Mouse (Mus musculus) thymus, postnatal 10 days (tissue): Measurements from ENCODE around the gene Tjp2.
"Not testable (repeated sequence)": the region's sequence is repeated elsewhere in the genome, so short reads cannot be mapped to it uniquely, and the experiment has no call there.

Experiments used
- DNase-seq, 2 experiments: peaks; one replicate each; pipeline ENCODE4 v3.0.0; 2021; ENCODE audit warnings: low spot score in 2 of 2

The Tjp2 gene

DNA sequence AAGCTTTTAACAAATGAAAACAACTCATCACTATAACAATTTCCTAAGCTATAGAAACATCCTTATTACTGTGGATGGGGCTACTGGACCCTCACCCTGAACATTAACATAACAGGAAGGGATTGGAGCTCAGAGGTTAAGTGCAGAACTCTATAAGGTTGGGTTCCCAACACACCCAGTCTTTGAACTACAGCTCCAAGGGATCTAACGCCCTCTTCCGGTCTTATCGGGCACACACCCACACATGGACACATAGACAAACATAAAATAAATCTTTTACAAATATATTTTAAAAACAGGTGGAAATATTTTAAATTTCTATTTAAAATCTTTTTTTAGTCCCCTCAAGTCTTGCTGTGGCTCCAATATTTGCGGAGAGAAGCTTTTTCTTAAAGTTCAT lies 3.4 kb downstream of the Tjp2 start:
- no peak for DNase-seq

DNA sequence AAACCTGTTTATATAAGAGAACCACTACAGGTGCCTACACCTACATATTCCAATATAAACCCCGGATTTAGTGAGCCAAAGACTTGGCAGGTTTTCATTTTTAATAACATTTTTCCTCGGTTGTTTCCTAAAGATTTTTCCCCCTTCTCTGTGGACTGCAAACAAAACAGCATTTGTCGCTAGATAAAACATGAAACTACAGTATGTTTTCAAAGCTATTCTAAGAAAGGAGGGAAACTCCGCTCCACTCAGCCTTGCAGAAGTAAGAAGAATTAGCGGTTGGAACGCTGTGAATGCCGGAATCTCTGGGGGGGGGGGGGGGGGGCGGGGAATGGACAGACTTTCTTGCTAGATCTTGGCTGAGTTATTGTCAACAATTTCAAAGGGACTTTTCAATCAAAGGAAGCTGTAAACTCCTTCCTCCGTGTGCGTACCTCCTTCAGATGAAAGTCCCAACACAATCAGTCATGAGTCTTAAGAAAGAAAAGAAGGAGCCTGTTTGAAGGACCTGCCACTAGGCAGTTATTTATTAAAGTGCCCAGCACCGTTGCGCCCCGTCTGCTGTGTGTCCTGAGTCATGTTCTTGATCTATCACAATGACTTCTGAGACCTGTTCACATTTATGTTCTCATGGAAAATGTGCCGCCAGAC lies 3.9 kb downstream of the Tjp2 start:
- DNase-seq: no peak

DNA sequence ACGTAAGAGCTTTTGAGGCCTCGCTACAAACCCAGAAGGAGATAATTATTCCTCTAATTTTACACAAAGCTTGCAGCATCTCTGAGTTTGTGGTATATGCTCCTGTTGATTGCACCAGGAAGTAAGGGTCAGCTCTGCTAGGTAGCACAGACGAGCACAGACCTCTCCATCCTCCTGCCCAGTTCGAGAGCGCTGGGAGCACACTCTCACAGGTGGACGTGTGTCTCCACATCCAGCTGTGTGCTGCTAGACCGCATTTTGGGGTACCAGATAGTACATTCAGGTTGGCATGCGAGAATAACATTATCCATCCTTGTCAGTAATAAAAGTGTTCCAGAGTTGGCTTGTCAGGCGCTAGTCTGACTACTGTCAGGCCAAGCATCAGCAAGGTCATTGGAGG lies 5.8 kb downstream of the Tjp2 start:
- DNase-seq: no peak

DNA sequence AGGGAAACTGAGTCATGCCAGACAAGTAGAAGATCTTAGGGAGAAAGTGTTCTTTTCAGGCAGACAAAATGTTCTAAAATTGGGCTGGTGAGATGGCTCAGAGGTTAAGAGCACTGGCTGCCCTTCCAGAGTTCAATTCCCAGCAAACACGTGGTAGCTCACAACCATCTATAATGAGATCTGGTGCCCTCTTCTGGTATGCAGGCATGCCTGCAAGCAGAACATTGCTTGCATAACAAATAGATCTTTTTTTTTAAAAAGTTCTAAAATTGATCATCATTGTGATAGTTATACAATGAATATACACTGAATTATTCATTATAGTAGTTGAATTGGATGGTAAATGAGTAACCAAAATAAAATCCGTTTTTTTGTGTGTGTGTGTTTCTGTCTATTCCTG lies 6.5 kb downstream of the Tjp2 start:
- DNase-seq: no peak

DNA sequence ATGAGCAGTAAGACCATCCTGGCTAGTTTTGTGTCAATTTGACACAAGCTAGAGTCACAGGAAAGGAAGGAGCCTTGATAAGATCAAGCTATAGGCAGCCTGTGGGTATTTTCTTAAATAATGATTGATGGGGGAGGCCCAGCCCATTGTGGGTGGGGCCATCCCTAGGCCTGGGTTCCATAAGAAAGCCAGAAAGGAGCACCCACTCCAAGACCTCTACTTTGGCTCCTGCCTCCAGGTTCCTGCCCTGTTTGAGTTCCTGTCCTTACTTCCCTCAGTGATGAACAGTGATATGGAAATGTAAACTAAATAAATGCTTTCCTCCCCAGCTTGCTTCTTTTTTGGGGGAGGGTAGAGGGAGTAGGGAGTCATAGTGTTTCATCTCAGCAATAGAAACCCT lies 7.0 kb downstream of the Tjp2 start:
- no peak for DNase-seq

DNA sequence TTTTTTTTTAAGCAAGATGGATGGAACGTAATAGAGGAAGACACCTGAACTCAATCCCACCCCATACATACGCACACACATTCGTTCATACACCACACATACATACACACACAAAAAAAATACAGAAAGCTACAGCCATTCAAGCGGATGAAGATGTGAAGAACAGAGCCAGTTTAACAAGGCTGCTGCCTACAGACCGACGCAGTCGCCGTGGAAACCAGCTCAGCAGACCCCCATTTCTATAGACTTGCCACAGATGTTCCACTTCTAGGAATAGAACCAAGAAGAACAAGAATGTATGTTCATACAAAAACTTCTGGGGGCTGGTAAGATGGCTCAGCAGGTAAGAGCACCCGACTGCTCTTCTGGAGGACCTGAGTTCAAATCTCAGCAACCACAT lies 8.1 kb downstream of the Tjp2 start:
- no peak for DNase-seq

DNA sequence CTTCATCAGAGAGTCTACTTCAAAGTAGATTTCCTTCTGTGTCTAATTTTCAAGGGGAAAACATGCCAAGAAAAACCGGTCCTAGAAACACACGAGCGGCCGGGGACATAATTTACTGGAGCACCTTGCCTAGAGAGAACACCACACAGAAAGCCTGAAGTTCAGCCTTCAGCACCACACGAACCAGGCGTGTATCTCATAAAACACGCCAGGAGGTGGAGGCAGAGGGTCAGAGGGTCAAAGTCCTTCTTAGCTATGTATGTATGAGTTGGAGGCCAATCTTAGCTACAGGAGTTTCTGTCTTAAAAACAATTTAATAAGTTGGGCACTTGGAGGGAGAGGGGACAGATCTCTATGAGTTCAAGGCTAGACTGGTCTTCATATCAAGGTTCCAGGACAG lies 9.9 kb downstream of the Tjp2 start:
- no peak for DNase-seq

DNA sequence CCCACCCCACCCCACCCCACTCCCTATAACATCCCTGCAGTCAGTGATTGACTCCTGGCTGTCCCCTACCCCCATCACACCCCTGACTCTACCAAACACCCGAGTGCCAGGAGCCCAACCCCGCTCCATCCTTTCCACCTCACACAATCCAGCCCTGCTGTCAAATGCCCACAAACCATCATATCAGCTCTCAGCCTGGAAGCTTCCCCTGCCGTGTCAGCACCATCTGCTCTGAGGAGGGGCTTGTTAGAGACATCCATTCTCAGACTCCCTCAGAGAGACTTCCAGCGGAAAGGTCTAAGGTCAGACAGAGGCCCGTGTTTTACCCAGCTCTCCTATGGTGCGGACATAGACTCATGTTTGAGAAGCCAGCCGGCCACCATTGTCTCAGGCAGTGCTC lies 11.5 kb downstream of the Tjp2 start:
- no peak for DNase-seq

DNA sequence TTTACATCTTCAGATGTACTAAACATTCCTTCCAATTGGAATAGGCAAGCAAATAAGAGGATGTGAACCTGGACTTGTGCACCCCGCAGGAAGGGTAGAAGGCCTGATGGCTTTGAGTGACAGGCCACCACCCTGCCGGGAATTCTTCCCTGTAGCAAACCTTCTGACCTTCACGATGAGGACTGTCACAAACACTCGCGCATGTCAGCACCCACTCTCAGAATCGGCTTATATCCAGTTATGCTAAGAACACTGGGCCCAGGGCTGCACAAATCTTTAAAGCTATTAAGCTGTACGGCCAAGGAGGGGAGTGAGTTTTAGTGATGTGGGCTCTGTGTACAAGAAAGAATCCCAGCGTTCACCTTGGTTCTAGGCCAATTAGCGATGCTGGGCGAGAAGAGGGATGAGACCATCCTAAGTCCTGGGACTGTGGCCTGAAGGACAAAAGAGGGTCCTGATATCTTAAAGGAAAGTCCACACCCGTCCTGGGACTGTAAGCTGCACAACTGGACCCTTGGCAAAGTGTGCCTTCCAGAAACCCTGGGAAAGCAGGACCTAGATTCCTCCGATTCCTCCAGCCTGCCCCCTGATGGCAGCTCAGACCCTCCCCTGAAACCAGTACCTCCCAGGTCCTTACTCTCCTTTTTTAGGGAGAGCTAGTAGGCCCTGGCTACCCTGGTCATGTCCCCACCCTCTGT lies 12.1 kb downstream of the Tjp2 start:
- DNase-seq: no peak

DNA sequence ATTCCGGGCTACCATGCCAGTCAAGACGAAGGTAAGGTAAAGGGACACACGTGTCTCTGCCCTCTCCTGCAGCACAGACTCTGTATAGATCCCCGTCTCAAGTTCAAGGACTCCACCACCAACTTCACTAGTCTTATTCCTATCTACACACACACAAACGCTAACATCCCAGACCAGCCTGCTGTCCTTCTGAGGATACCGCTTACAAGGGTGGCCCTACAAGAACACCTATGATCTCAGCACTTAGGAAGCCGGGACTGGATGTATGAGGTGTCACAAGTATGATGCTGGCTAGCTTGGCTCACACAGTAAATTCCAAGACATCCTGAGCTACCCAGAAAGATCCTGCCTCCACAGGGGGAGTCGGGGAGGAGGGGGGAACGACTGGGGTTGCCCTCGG lies 13.7 kb downstream of the Tjp2 start:
- DNase-seq: no peak

DNA sequence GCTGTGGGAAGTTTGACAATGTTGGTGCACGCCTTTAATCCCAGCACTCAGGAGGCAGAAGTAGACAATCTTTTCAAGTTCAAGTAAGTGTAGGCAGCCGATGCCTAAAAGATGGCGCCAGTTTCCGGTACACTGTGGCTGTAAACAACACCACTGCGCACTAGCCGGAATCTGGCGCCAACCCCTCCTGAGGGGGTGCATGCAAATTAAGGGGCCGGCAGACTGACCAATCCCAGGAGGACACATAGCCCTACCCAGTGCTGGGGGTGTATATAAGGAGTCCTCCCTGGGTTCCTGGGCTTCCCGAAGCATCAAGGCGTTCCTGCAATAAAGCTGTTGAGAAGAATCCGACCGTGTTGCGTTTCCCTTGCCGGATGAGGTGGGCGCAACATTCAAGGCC lies 15.3 kb downstream of the Tjp2 start:
- DNase-seq: no peak

DNA sequence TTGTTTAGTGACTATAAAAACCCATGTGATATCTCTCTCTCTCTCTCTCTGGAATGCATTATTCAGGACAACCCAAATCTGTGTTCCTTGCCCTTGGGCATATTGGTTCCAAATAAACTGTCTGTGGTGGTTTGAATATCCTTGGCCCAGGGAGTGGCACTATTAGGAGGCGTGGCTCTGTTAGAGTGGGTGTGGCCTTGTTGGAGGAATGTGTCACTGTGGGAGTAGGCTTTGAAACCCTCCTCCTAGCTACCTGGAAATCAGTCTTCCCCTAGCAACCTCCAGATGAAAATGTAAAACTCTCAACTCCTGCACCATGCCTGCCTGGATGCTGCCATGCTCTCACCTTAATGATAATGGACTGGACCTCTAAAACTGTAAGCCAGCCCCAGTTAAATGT lies 16.9 kb downstream of the Tjp2 start:
- DNase-seq: no peak

DNA sequence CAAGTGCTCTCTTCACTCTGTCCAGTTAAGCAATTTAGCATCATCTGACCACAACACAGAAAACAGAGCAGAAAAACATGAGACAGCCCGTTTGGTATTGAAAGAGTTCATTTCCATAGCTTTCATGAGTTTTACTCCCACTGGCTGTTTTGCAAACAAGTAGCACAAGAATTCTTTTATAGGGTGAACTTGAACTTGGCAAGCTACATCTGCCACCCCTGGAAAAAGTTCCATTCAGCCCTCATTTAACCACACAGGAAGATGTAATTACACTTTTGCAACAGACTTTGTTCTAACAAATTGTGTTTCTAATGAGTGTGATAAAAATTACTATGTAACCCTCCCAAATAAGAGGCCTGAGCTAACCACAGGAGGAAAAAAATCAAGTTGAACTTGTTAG lies 19.8 kb downstream of the Tjp2 start:
- DNase-seq: no peak

DNA sequence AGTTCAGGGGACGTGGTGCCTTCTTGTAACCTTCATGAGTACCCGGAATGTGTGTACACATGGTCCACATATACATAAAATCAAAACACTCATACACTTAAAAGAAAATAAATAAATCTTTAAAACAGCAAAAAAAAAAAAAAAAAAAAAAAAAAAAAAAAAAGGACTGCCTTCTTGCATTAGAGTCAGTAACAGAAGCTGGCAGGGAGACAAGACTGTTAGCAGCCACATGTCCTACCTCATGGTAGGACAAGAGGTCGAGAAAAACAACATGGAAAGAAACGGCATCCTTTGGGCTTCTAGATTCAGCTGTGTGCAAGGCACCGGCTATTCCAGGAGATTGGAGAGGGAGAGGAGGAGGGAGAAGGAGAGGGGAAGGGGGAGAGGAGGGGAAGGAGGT lies 23.0 kb downstream of the Tjp2 start:
- DNase-seq: no peak

DNA sequence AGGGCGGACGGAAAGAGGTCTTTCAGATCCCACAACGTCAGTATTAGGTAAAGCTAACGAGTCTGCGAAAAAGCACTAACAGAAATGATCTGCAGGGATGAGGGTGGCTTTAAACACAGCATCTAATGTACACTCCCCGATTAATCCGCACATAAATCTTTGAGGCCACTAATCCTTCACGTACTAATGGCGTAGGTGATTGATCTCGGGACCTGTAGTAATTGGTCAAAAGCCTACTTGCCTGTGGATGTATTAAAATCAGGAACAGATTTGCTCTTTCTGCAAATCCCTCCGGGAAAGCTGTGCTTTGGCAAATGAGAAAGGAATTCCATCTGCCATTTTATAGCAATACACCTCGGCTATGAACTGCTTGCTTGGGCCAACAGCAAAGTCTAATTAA lies 24.3 kb downstream of the Tjp2 start:
- no peak for DNase-seq

DNA sequence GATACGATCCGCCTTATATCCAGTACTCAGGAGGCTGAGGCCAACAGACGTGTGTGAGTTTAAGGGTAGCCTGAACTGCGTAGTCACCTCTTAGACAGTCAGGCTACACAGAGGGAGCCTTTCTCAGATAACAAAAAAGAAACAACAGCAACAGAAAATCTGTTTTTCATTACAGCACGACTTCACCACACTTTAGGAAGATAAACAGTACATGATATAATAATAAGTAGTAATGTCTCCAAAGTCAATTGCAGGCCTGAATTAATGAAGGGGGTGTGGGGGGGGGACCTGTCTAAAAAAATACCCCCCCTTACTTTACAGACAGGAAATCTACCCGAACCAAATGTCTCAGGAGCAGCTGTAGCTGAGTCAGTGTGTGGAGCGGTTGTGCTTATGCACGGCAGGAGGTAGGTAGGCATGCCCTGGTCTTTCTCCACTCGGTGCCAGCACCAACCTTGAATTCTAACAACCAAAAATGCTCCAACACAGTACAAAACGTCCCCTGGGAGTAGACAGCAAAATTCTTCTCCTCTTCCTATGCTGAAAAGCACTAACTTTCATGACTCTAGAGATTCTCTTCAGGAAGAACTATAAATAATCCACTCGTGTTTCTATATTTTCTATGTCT lies 26.0 kb downstream of the Tjp2 start:
- no peak for DNase-seq

DNA sequence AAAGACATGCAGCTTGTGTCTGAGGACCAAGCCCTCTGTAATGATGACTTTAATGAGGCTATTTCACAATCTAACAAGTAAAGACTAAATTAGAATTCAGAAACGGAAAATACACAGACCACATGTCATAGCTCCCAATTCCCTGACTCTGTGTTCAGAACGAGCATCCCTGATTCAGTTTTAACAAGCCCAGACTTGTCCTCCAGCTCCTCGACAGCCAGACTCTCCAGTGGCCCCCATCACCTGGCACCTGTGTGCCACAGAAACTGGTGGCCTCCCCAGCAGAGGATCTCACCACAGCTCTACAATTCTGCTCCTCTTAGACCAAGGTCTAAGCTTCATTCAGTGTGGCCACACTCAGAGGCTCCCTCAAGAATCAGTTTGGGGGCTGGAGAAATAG lies 27.5 kb downstream of the Tjp2 start:
- no peak for DNase-seq

DNA sequence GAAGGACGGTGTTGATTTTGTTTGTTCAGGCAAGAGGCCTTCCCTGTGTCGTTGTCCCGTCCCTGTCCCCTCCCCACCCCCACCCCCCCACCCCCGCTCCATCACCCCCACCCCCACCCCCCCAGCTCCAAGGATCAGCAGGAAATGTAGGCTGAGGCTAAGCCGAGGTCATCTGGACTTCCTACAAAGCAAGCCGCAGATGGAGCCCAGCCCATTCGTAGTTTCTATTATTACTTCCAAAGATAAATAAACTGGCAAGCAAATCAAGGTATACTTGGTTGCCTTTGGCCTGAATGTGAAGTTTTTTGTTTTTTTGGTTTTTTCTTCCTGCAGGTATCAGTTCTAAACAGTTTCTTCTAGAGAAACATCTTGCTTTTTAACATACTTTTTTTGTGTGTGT lies 29.6 kb downstream of the Tjp2 start:
- no peak for DNase-seq

DNA sequence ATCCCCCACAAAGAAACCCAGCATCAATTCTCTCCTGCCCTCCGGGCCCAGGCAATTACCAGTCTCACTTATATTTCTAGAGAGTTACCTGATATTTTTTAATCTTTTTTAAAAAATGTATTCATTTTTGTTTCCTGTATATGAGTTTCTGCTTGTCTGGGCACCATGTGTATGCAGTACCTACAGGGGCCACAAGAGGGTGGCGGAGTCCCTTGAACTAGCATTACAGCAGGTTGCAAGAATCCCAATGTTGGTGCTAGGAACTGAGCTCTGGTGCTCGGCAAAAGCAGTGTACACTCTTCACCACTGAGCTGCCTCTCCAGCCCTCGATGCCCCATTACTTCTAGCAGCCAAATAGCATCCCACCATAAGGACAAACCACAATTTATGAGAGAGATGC lies 30.6 kb downstream of the Tjp2 start:
- DNase-seq: peak in 1 of 2 experiments; percentile 22

DNA sequence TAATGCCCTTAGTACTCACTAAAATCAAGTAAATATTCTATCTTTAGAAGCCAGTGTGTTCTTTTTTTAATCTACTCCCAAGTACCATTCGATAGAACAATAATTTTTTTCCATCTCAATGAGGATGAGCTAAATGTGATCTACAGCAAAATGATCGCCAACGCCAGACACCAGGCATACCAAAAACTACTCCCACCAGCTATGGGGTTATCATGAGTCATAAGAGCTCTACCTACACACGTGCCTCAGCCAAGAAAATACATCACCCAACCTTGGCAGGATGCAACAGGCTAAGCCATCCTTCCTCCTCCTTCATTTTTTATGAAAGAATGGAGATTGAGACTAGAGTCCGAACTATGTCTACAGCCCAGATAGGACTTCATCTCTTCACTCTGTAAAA lies 31.9 kb downstream of the Tjp2 start:
- no peak for DNase-seq

DNA sequence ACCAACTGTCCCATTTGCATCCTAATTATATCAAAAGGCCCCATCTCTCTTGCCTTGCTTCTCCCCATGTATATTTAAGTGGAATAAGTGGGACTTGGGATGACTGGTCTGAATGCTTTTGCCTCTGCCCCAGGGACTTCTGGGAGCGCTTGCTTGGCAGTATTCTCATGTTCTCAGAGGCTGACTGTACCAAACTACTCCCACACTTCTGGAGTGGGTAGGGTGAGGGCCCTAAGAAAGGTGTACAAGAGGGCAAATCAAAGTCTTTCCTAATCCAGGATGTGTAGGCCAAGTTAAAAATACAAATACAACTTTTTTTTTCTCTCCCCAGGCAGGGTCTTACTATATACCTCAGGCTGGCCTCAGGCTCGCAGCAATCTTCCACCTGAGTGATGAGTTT lies 37.0 kb downstream of the Tjp2 start:
- DNase-seq: no peak

DNA sequence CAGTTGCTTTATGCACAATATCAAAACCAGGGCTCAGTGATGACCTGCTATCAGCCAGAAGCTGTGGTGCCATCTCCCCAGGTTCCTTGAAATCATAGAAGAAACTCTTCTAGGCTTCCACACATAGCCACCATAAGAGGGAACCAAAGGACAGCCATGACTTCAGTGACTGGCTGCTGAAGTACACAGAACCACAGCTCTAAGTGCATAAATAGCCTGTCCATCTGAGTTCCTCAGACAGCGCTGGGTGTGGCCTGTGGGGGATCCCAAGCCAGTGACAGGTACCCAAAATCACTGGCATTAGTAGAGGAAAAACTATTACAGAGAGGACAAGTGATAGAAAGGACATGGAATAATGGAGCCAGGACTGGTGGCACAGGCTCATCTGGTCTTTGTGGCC lies 37.5 kb downstream of the Tjp2 start:
- DNase-seq: not testable (repeated sequence)

DNA sequence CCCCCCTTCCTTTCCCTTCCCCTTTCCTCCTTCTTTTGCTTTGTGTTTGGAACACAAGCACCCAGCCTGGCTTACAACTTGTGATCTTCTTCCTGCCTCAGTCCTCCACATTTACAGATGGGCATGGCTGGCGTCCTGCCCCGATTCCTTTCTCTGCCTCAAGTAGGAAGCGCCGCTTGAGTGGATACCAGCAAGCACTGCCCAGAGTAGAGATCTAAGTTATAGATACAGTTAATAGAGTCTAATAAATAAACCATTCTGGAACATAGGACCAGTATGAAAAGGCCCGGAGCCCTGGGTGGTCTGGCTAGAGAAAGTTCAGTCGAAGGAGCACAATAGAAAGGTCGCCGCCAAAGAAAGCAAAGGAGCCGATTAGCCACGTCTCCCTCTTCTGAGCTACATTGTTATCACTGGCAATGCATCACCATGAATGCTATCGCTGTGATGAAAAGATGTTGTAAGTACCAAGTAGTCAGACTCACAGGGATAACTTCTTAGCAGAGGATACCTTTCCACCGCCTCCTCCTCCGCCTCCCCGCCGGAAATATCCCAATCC lies 41.1 kb downstream of the Tjp2 start:
- DNase-seq: no peak
